Mouse (Mus musculus): ENCODE results near the gene Dpy30. TPM values are rescaled to one million over a fixed set of nuclear protein-coding genes. Genes with fewer than 3 reads are reported as not detected.
A peak's percentile ranks its signal among the peaks of the same experiment; 100 is the strongest.

Dpy30 gene
- total RNA-seq, 1 experiment from 2014 or later, result 99.6 TPM

DNA sequence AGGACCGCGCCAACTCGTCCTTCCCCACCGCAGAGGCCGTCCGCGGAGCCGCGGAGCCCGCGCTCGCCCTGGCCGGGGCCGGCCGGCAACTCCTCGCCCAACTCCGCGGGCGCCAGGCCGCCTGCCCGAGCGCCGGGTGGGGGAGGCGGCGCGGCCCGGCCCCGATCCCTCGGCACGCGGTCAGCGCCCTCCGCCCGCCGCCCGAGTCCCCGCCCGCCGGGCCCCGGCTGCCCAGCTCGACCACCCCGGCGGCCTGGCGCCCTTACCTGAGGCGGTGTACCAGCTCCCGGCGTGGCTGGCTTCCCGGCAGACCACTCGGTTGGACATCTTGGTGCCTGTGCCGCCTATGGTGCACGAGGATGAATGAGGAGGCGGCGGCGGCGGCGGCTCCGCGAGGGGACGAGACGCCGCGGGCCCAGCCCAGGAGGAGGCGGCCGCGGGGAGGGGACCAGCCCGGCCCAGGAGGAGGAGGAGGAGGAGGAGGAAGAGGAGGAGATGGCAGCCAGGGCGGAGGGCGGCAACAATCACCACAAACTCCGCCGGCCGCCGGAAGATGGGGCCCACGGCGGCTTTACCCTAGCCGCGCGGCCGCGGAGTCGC, 29.2 kb downstream of the Dpy30 start:
- DNase-seq, result peak; percentile 88

DNA sequence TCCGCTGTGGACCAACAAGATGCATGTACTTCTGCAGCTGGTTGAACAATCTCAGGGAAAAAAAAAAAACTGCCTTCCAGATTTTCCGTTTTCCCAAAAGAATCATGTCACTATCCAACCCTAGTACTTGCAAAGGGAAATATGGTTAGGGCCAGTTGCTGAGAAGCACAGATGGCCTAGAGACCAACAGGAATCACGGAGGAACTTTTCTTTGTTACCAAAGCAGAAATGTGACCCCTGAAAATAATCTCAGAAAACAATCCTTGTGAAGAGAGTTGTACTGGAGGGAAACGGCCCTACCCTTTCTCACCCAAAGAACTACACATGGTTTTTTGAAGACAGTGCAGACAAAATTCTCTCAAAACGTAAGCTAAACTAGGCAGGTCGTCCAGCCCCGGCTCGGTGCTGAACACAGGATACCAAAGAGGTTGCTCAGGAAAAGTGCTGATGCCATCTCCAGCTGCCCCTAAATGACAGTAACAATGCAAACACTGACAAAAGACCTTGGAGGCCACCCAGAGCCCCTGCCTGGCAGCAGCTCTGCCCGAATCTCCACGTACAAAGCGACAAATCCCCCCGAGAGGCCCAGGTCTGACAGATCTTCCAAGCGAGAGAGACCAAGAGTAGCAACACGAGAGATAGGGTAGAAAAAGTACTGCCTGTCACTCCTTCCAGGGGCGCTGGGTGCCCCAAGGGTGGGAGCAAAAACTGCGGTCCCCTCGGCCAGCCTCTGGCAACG, 29.9 kb downstream of the Dpy30 start:
- peak; percentile 16 for DNase-seq

DNA sequence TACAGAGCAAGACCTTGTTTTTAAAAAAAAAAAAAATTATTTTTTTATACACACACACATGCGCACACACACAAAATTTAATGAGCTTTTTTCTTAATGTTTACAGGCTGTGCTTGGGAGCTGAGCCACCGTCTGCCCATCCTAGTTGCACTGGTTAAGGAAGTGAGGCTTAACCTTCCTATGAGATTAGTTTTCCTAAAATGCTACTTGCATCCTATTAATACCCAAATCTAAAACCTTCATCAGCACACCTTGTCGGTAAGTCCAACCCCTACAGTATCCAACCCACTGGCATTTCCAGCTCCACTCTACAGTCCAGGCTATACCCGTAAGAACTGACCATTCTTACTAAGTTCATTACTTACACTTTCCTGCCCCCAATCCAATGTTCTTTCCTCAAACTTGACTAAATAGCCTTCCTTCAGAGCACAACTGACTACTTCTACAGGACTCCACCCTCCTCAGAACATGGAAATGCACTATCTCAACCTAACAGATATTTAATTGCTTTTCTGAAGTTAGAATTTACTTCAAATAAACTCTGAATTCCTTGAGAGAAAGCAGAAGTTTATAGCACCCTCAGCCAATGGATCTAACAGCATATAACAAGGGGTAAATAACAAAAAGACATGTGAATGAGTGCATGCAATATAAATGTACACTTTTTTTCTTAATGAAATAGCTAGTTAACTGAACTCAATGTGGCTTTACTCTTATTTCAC, 31.9 kb downstream of the Dpy30 start:
- no peak for DNase-seq

DNA sequence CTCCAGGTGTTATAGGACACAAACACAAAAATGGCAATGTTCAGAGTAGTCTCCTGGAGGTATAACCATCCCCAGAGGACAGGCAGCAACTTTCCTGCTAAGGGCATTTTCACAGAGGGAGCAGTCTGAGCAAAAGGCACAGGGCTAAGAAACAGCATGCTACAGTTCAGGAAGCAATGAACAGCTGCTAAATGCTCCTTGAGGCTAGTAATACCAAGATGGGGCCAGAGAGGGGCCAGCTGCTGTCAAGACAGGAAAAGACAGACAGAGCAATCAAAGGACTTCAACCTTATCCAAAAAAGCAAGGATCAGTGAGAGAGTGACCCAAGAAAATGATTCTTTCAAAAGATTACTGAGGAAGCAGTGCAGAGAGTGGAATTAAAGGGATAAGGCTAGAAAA, 32.9 kb downstream of the Dpy30 start:
- no peak for DNase-seq

DNA sequence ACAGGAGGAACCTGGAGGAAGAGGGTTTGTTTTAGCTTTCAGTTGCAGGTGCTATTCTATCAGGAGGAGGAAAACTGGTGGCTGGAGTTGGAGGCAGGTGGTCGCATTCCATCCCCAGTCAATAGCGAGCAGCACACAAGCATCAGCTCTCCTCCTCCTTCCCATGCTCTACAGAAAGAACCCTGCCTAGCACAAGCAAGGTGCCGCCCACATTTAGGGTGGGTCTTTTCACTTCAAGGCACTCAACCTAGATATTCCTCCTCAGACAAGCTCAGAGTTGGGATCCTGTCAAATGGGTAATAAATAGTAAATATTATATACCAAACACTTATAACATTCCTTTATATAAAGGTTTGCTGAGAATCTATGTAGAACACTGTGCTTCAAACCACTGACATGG, 33.5 kb downstream of the Dpy30 start:
- no peak for DNase-seq

DNA sequence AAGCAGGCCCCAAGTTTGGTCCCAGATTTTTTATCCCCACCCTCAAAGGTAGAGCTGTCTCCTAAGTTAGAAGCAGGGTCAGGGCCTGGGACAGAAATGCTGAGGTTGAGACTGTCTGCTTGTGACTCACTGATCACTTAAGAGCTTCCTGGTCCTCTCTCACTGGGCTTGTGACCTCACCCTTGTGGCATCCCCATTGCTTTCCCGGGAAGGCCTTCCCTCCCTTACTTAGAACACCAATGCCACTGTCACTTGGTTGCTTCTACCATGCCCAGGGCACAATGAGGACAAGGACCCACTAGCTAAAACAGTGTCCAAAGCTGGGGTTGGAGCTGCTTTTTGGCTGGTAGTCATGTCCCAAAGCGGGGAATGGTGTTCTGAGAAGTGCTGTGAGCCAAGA, 35.1 kb downstream of the Dpy30 start:
- peak; percentile 25 for DNase-seq

DNA sequence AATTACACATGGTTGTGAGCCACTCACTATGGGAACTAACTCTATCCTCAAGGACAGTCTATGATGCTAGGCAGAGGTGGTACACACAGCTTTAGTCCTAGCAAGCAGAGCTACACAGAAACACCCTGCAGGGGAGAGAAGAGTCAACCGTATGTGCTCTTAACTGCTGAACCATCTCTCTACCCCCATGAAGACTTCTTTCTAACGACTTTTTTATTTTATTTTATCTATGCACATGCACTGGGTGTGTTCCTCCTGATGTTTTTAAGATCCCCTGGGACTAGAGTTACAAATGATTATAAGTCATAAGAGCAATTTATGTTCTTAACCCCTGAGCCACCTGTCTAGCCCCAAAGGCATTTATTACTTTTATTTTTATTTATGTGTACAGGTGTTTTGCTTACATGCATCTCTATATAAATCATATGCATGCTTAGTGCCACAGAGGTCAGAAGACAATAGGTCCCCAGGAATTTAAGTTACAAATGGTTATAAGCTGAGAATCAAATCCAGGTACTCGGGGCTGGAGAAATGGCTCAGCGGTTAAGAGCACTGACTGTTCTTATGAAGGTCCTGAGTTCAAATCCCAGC, 37.5 kb downstream of the Dpy30 start:
- no peak for DNase-seq

DNA sequence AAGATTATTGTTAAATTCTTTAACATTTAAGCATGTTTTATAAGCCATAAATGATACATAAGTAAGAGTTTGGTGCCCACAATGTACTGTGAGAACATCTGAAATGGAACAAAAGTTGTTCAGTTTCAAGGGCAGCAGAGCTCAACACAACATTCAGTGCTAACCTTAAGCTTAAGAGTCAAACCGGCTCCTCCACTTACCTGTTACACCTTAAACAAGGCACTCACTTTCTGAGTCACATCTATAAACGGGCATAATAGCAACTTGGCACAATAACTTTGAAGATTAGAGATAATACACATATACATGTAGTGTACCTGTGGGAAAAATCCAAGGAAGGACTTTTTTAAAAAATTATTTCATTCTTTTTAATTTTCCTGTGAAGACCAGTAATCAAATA, 38.0 kb downstream of the Dpy30 start:
- DNase-seq, result no peak

DNA sequence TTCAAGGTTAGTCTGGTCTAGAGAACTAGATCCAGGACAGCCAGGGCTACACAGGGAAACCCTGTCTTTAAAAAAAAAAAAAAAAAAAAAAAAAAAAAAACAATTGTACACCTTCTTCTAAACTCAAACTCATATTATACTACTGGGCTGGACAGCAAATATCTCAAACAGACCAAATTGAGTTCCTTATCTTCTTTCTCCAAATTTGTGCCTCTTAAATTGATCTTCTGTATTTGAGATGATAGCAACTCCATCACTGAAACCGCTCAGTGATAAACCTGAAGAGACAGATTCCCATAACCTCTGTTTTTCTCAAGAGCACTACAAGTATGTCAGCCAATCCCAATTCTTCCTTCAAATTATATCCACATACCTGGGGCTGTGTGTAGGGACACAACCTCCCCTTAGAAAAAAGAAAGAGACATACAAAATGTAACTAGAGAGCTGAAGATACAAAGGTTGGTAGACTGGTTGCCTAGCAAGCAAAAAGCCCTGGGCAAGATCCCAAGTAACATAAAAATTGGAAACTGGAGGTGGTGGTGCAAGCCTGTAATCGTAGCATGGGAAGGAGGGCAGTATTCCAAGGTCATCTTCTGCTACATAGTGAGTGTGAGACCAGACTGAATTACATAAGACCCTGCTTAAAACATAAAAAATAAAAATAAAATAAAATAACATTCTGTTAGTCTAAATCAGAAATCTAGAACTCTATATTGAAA, 39.2 kb downstream of the Dpy30 start:
- no peak for DNase-seq

DNA sequence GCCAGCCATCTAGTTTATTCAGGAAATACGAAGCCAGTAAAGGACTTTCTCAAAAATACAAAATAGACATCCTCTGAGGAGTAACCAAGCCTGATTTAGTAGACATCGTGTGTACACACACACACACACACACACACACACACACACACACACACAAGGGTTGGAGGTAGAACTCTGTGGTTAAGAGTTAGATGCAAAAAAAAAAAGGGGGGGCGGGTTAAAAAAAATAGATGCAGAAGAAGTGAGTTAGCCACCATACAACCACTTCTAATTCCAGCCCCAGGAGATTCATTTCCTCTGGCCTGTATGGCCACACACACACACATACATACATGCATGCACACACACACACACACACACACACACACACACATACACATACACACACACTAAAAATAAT, 41.7 kb downstream of the Dpy30 start:
- no peak for DNase-seq

DNA sequence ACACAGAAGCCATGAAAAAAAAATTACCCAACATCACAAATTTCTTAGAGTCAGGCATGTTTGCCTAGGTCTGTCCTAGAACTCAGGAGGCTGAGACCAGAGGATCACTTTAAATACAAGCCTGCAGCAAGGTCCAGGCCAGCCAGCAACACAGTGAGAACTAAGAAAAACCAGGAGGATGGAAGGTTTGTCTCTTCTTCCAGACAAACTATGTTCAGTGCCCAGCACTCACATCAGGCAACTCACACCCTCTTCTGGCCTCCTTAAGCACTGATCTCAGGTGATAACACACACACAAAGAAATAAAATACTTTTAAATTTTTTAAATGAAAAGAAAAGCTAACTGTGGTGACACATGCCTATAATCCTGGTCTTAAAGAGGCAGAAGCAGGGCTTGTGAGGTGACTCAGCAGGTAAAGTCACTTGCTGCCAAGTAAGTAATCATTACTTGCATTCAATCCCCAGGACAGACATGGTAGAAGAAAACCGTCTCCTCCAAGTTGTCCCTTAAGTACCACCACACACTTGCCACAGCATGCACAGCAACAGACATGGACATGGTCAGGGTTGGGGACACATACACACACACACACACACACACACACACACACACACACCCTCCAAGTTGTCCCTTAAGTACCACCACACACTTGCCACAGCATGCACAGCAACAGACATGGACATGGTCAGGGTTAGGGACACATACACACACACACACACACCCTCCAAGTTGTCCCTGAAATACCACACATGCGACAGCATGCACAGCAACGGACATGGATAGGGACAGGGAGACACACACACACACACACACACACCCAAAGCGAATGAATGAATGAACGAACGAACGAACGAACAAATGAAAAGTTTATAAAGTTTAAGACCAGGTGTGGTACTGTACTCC, 44.5 kb downstream of the Dpy30 start:
- DNase-seq, result no peak

DNA sequence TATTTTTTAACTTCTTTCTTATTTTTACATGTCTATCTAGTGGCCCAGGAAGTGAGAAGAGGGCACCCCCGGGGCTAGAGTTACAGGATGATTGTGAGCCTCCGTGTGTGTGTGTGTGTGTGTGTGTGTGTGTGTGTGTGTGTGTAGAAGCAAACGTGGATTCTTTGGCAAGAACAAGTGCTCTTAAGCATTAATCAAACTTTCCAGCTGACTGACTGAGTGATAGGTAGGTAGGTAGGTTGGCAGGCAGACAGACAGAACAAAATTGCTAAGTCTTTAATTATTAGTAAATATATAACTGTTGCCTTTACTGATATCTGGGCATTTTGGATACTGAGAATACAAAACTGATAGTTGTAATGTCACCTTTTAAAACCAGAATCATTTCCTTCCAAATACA, 49.3 kb downstream of the Dpy30 start:
- no peak for DNase-seq

DNA sequence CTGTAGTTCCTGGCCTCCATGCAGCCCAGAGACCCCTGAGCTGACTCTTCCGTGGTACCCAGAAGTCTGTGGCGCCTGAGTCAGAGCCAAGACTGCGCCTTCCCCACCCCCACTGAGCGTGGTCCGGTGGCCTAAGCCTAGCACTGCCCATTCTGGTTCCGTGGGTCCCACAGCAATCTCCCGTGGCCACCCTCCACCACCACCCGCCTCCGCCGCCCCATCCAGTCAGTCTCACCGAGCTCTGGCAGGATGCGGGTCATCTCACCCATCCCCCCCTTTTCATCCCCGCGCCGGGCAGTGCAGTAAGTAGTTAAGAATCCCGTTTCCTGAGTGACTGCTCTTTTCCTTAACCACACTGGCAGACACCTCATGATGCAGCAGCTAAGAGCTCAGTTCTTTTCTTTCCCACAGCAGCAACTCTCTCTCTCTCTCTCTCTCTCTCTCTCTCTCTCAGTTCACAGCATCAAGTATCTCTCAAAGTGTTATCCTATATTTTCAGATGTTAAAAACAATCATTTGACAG, 51.0 kb downstream of the Dpy30 start:
- no peak for DNase-seq

DNA sequence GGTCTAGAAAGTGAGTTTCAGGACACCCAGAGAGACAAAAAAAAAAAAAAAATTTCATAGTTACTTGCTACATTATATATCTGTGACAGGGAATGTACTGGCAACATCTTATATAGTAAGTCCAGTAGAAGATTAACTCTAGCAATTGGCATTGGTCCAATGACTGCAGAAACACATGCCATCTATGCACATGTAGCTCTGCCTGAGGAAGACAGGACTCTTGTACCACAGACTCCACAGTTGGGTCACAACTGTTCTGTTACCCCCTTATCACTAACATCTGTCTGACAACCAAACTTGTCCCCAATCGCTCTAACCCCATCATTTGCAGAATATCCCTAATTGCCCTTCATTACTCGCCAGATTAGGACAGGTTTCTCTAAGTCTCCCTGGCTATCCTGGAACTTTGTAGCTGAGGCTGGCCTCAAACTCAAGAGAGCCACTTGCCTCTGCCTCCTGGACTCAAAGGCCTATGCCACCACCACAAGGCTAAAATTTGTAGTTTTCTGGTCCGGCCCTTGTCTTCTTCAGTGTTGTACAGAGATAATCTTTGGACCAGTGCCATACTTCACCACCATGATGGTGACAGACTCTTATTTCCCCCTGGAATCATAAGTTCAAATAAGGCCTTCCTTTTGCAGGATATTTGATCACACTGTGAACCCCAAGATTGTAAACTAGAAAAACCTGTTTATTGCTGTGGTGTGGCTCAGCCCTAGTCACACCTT, 52.0 kb downstream of the Dpy30 start:
- DNase-seq, result no peak

DNA sequence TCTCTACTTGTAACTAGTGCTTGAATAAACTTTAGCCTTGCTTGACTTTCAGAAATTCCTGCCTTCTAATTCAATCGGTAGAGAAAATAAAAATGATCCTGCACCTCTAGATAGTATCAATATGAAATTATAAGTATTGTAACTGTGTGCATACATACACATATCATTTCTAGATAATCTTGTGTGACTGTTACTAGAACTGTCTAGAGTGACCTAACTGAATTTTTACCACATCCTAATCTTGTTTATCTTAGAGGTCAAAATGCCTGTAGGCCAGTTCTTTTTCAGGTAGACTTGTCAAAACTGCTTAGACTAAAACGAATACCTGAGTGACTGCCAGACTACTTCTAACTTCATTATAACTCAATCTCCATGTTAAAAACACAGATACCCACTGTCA, 53.5 kb downstream of the Dpy30 start:
- DNase-seq, result no peak

DNA sequence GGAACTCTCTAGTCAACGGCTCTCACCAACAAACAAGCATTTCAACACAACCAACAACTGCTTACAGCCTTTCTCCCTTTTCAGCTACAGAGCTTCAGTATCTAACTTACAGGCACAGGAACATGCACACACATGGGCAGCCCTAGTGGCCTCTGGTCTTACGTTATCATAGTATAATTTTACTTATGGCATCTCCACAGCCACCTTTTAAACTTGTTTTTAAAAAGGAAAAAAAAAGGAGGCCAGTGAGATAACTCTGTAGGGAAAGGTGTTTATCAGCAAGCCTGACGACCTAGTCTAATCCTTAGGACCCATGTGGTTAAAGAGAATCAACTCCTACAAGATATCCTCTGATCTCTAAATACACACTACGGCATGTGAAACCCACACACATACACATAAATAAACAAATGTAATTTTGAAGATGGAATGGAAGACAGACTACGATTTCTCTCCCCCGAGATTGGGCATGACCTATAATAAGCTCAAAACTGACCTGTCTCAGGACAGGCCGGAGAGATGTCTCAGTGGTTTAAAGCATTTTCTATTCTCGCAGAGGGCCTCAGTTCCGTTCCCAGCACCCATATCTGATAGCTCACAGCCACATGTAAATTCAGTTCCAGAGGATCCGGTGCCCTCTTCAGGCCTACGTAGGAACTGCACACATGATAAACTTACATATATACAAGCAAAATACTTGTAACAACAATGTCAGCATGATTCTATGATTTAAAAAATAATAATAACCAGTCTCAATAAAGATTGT, 56.1 kb downstream of the Dpy30 start:
- no peak for DNase-seq

DNA sequence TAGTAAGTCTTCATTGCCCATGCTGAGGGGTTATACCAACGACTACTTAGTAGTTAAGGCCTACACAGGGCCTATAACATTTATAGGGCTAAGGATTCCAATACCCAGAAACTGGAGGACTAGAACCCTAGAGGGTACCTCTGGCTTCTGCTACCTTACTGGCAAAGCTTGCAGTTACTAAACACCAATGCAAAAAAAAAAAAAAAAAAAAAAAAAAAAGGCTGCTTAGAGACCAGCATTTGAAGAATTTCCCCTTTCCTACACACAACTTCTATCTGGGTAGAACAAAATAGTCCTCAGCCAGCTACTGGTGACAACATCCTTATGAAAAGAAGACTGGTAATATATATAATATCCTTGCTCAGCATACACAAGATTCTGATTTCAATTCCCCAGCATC, 58.1 kb downstream of the Dpy30 start:
- no peak for DNase-seq

DNA sequence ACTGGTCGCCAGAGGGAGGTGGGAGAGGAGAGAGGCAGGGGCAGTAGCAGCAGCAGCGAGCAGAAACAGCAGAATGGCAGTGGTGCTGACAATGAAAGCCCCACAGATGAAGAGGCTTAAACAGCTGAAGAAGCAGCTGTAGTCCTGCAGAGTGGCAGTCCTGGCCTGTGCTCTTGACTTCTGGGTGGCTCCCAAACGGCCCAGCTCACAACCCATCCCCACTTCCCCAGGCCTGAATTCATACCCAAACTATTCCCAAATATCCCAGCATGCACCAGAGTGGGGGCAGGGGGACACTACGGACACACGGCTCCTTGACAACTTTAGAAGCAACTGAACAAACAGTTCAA, 58.6 kb downstream of the Dpy30 start:
- DNase-seq, result no peak

DNA sequence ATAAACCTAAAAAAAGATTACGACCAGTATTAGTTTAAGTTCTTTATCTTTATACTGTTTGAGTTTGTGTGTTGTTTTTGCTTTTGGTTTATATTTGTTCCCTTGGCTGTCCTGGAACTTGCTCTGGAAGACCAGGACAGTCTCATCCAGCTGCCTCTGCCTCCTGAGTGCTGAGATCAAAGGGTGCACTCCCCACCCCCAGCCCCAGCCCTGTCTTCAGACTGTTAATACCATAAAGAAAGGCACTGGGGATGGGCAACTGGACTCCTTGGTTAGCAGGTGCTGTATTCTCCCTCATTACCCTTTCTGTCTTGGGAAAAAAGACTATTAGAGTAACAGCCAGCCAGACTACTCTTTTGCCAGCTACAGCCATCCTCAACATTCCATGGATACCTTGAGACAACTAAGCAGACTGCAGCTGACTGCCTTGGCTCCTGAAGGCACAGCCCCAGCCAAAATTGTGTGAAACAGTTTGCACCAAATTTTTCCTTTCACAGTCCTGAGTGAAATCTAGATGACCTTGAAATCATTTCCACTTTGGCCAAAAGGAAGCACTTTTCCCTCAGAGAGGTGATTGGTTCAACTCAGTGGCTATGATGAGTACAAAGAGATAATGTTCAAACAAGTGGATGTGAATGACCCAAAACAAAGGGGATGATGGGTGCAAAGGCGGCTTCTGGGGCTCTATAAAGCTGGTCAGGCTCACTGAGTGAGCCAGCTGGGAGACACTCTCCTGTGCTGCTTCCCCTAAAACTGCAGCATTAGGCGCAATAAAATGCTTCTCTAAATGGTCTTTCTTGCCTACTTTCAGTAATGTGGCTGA, 59.2 kb downstream of the Dpy30 start:
- no peak for DNase-seq
